Mouse (Mus musculus) spleen, adult 2 months (tissue): ENCODE results near the gene Gm5286.
"Not testable (repeated sequence)": the region's sequence is repeated elsewhere in the genome, so short reads cannot be mapped to it uniquely, and the experiment has no call there.

Experiments
- CTCF ChIP-seq: fragments of 200-500 bp; IDR thresholded peaks from 2 replicates; pipeline ENCODE4 v1.5.1; 2011; ENCODE audit warnings: mild to moderate bottlenecking, inconsistent platforms; ENCODE audit not compliant: insufficient read depth, insufficient read length, insufficient replicate concordance; ENCODE audit errors: extremely low read depth
- POLR2A ChIP-seq: fragments of 200-500 bp; IDR thresholded peaks from 2 replicates; pipeline ENCODE4 v1.6.1; 2011; ENCODE audit warnings: low read depth, low read length, inconsistent platforms

- not testable (repeated sequence) for TF ChIP-seq POLR2A, CTCF
Measured at GRCm38 (mm10) chr3:94167351-94167750, 29.2 kb upstream of the Gm5286 start.
